Mouse (Mus musculus) right cerebral cortex, postnatal 4 days (tissue): ENCODE data around the gene Hmga1.

ENCODE experiments used
- DNase-seq: peaks from one replicate; pipeline ENCODE4 v3.0.0-alpha.2; 2022

Gene Hmga1

GRCm38 (mm10) chr17:27528767-27529166, 27.5 kb upstream of the Hmga1 start:
- DNase-seq: no peak

- DNase-seq: no peak
Observed at GRCm38 (mm10) chr17:27532095-27532494, 24.2 kb upstream of the Hmga1 start.

- DNase-seq: no peak
Observed at GRCm38 (mm10) chr17:27533354-27533753, 22.9 kb upstream of the Hmga1 start.

DNA sequence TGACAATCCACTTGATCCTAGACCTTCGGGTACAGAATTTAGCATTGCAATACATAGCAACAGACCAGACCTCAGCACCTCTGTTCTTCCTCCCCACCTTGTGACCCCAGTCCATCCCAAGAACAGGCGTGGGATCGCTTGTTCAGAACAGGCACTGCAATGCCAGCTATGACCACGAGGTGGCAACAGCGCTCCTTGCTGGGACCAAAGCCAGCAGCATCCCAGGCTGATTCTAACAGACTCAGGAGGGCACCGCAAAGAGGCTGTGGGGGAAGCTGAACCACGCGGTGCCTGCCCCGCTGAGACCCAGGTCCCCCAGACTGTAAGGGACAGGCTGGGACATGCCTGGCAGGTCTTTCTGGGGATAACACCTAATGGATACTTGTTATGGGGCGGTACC, 21.6 kb upstream of the Hmga1 start:
- peak; percentile 93 for DNase-seq

DNA sequence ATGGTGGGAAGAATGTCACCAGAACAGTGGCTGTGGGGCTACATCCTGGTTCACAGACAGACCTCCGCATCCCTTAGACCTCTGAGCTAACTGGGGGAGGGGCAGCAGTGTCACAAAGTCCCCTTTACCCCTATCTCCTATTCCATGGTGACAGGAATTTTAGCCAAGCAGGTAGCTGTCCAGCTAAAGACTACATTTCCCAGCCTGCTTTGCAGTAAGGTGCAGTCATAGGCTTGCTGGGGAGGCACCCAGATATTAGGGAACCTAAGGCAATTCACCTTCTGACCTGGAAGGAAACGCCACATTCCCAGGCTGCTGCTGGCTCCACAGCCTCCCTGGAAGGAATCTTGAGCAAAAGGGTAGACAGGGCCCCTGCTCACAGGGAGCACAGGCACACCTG, 15.0 kb upstream of the Hmga1 start:
- no peak for DNase-seq

GRCm38 (mm10) chr17:27541984-27542383, 14.3 kb upstream of the Hmga1 start:
- DNase-seq: no peak

DNA sequence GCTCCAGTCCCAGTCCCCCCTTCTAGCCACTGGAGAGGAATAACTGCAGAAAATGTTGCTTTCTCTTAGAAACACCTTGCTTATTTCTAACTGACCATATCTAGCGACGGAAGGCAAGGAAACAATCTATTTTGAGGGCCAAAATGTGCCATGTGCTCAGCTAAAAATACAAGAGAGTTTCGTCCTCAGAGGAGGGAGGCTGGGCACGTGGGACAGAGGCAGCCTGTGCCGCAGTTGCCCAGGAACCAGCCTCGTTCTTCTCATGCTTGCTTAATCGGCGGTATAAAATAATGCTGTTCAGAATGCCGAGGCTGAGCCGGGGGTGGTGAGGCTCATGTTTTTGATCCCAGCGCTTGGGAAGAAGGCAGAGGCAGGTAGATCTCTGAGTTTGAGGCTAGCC, 11.7 kb upstream of the Hmga1 start:
- no peak for DNase-seq

GRCm38 (mm10) chr17:27545991-27546390, 10.3 kb upstream of the Hmga1 start:
- no peak for DNase-seq

GRCm38 (mm10) chr17:27546574-27547085, 9.7 kb upstream of the Hmga1 start:
- DNase-seq: no peak

GRCm38 (mm10) chr17:27547253-27547868, 8.9 kb upstream of the Hmga1 start:
- DNase-seq: no peak

DNA sequence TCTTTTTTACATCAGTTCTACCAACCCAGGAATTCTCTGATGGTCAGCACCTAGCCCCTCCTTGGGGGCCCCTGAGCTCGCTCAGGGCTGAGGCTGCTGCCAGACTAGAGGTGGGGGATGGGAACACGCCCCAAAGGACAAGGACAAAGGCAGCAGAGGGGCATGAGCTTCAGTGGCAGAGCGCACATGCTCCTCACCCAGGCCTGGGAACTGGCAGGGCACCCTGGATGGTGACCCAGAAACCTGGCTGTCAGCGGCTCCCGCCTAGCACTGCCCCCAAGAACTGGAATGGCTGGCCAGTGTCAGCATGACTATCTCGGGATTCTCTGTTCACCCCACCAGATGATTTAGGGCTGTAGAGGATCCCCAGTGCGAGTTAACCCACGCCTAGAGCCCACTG, 7.1 kb upstream of the Hmga1 start:
- DNase-seq: no peak

DNA sequence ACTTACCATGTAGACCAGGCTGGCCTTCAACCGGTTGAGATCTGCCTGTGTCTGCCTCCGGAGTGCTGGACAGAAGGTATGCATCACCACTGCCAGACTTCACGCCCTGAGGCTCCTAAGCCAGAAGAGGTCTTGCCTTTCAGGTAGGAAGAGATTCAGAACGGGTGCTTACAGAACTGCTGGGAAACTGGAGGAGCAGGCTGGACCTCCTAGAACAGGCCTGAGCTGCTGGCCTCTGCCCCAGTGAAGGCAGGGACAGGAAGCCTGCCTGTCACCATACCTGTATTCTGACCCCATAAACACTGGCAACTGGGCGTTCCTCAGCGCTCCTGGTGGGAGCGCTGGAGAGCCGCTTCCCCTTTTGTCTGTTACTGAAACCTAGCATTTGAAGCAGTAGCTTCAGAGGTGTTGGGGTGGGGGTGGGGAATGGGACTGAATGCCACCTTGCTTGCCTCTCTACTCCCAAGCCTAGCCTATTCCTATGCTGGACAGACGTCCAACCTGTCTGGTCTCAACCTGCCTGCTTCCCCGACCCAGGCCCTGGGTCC, 4.8 kb upstream of the Hmga1 start:
- no peak for DNase-seq

GRCm38 (mm10) chr17:27552215-27553201, 3.8 kb upstream of the Hmga1 start:
- no peak for DNase-seq

- DNase-seq: no peak
Observed at GRCm38 (mm10) chr17:27554062-27554960, 2.0 kb upstream of the Hmga1 start.

GRCm38 (mm10) chr17:27555075-27555511, 1.2 kb upstream of the Hmga1 start:
- DNase-seq: no peak

- no peak for DNase-seq
Observed at GRCm38 (mm10) chr17:27555512-27556172, 655 bp upstream of the Hmga1 start.

GRCm38 (mm10) chr17:27557181-27557926, 1.1 kb downstream of the Hmga1 start:
- peak; percentile 69 for DNase-seq

- no peak for DNase-seq
Observed at GRCm38 (mm10) chr17:27557927-27558661, 1.8 kb downstream of the Hmga1 start.

- no peak for DNase-seq
Observed at GRCm38 (mm10) chr17:27558845-27559244, 2.5 kb downstream of the Hmga1 start.

DNA sequence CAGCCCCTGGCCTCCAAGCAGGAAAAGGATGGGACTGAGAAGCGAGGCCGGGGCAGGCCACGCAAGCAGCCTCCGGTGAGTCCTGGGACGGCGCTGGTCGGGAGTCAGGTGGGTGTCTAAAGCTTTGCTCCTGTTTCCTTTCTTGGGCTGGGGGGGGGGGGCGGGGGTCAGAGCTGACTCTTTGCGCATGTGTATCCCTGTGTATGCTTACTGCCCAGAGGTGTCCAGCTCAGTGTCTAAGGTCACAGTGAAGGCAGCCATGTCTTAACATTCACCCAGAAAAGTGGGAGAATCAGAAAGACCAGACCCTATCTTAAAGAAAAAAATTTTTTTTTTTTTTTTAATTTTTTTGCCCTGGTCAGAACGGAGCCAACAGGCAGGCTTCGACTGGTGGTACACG, 3.3 kb downstream of the Hmga1 start:
- DNase-seq: no peak
